Mouse (Mus musculus): ENCODE data around the gene Mab21l2.

DNA sequence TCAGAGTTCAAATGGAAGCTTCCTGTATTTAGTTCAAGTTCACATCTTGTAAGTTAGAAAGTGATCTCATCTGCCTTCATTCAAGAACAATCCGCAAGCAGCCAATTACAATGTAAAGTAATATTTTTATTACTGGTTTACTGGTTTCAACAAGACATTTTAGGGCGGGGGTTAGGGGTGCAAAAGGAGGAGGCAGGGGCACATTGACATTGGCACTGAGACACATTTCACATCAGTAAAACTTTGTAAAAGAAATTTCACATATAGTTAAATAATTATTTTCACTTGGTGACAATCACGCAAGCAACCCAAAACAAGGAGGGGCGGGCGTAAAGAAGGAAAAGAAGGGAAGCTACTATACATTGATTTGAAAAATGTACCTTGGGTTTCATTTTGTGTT lies 2.5 kb downstream of the Mab21l2 start:
- TF ChIP-seq CTCF (IDR thresholded peaks at IDR 0.05; ENCODE audit: low read depth) = no peak
- TF ChIP-seq EP300 (IDR thresholded peaks at IDR 0.05; ENCODE audit: low read depth) = no peak

Data from liver, postnatal 0 days (tissue).